Mouse (Mus musculus) forebrain, embryonic 13.5 days (tissue): ENCODE data around the gene Trabd. TPM values are rescaled to one million over a fixed set of nuclear protein-coding genes. Genes with fewer than 3 reads are reported as not detected.

Experiments
- ATAC-seq: fragments of 200-750 bp; cut with Nextera tagmentation; 2 replicates; pipeline ENCODE4 v1.8.0; 2017
- H3K27ac ChIP-seq: fragments of 300-500 bp; sonication (generic); 2 replicates; pipeline ENCODE4 v1.5.1; 2015; ENCODE audit warnings: inconsistent platforms, mild to moderate bottlenecking, moderate library complexity
- H3K27me3 ChIP-seq: fragments of 300-500 bp; sonication (generic); 2 replicates; pipeline ENCODE4 v1.6.1; 2015; ENCODE audit warnings: mild to moderate bottlenecking, inconsistent platforms
- H3K36me3 ChIP-seq: fragments of 300-500 bp; sonication (generic); 2 replicates; pipeline ENCODE4 v1.6.1; 2015; ENCODE audit warnings: mild to moderate bottlenecking, inconsistent platforms; ENCODE audit not compliant: poor library complexity, severe bottlenecking
- H3K4me1 ChIP-seq: fragments of 300-500 bp; sonication (generic); 2 replicates; pipeline ENCODE4 v1.6.1; 2015; ENCODE audit warnings: inconsistent platforms
- H3K4me2 ChIP-seq: fragments of 300-500 bp; sonication (generic); 2 replicates; pipeline ENCODE4 v1.6.1; 2015; ENCODE audit warnings: inconsistent platforms, mild to moderate bottlenecking, moderate library complexity
- H3K4me3 ChIP-seq: fragments of 300-500 bp; sonication (generic); 2 replicates; pipeline ENCODE4 v1.5.1; 2015; ENCODE audit warnings: mild to moderate bottlenecking, inconsistent platforms
- H3K9ac ChIP-seq: fragments of 300-500 bp; sonication (generic); 2 replicates; pipeline ENCODE4 v1.6.1; 2015; ENCODE audit warnings: mild to moderate bottlenecking, inconsistent platforms
- H3K9me3 ChIP-seq: fragments of 300-500 bp; sonication (generic); replicated peaks from 2 replicates; pipeline ENCODE4 v1.6.1; 2016; ENCODE audit warnings: inconsistent platforms
- WGBS: fragments of 180-500 bp; shearing (Covaris S2); methylation state at CpG from one replicate; pipeline ENCODE4 v1.1.7; 2015; 5-methylcytosine and 5-hydroxymethylcytosine counted together
- polyA plus RNA-seq: library from polyadenylated mRNA; unstranded; fragments of >200 nt; fragmentation: Nextera tagmentation; extraction: Ambion mirVana; gene quantifications from 2 replicates; pipeline ENCODE4 v1.2.1, GENCODE M21; 2015

Gene Trabd
- polyA plus RNA-seq, 1 experiment from 2014 or later, result 40.4 TPM

- Histone ChIP-seq H3K27me3 (no peaks in the 10 kb centered on the region), H3K27ac (no peak overlapping the region), H3K36me3 (peaks cover 100% of the 10 kb centered on the region), H3K9ac (no peak overlapping the region), H3K4me1 (no peaks in the 10 kb centered on the region), H3K9me3 (no peaks in the 10 kb centered on the region), H3K4me2 (no peak overlapping the region), H3K4me3 (no peak overlapping the region)
- ATAC-seq, result no peak
- 85% methylated on average over 13 of the region's 13 CpGs for WGBS
These were observed 31.1 kb downstream of the Trabd start for GRCm38 (mm10) chr15:89106073-89106472.

- Histone ChIP-seq H3K4me3 (no peak overlapping the region), H3K4me2 (no peak overlapping the region), H3K9me3 (no peaks in the 10 kb centered on the region), H3K27me3 (no peaks in the 10 kb centered on the region), H3K4me1 (no peaks in the 10 kb centered on the region), H3K9ac (no peak overlapping the region), H3K27ac (no peak overlapping the region), H3K36me3 (peaks cover 100% of the 10 kb centered on the region)
- 94% methylated on average over 1 of the region's 1 CpGs for WGBS
- ATAC-seq, result no peak
These were observed 32.1 kb downstream of the Trabd start for GRCm38 (mm10) chr15:89106976-89107375.

- Histone ChIP-seq H3K4me2 (no peak overlapping the region), H3K36me3 (peaks cover 93% of the 10 kb centered on the region), H3K4me3 (no peak overlapping the region), H3K9ac (no peak overlapping the region), H3K9me3 (no peaks in the 10 kb centered on the region), H3K4me1 (no peaks in the 10 kb centered on the region), H3K27me3 (no peaks in the 10 kb centered on the region), H3K27ac (no peak overlapping the region)
- no peak for ATAC-seq
- 85% methylated on average over 9 of the region's 9 CpGs for WGBS
These were observed 35.2 kb downstream of the Trabd start for GRCm38 (mm10) chr15:89110147-89110546.

- H3K36me3 ChIP-seq, result peaks cover 49% of the 10 kb centered on the region
- no peak overlapping the region for H3K27ac ChIP-seq
- no peaks in the 10 kb centered on the region for H3K27me3 ChIP-seq
- peaks cover 34% of the 10 kb centered on the region for H3K4me1 ChIP-seq
- H3K9ac ChIP-seq, result 0 out of 2 replicates have a peak overlapping the region, but pooled peaks have one; percentile 9
- H3K4me2 ChIP-seq, result no peak overlapping the region
- H3K9me3 ChIP-seq, result no peaks in the 10 kb centered on the region
- H3K4me3 ChIP-seq, result no peak overlapping the region
- ATAC-seq, result no peak
These were observed 43.1 kb downstream of the Trabd start for GRCm38 (mm10) chr15:89118007-89118406.

- peak within 1 kb of the TSS; percentile 92 for H3K4me3 ChIP-seq
- peak within 1 kb of the TSS; percentile 98 for H3K4me2 ChIP-seq
- H3K36me3 ChIP-seq, result peaks cover 22% of the 10 kb centered on the region
- H3K9me3 ChIP-seq, result no peaks in the 10 kb centered on the region
- H3K9ac ChIP-seq, result peak within 1 kb of the TSS; percentile 89
- peak within 1 kb of the TSS; percentile 84 for H3K27ac ChIP-seq
- peaks cover 50% of the 10 kb centered on the region for H3K4me1 ChIP-seq
- WGBS, result under 1% methylated on average over 47 of the region's 47 CpGs
- no peaks in the 10 kb centered on the region for H3K27me3 ChIP-seq
- ATAC-seq, result peak; percentile 89
These were observed 47.9 kb downstream of the Trabd start, which contains the start of gene Tubgcp6 for GRCm38 (mm10) chr15:89122649-89123366. Gene Tubgcp6 (minus strand): TSS chr15:89123112.

- peaks cover 54% of the 10 kb centered on the region for H3K4me1 ChIP-seq
- peak overlapping the region; percentile 89 for H3K9ac ChIP-seq
- peak overlapping the region; percentile 84 for H3K27ac ChIP-seq
- WGBS, result 32% methylated on average over 11 of the region's 11 CpGs
- no peaks in the 10 kb centered on the region for H3K27me3 ChIP-seq
- peak overlapping the region; percentile 92 for H3K4me3 ChIP-seq
- no peaks in the 10 kb centered on the region for H3K9me3 ChIP-seq
- peak; percentile 12; the same call in 1 of the 2 replicates for ATAC-seq
- H3K36me3 ChIP-seq, result peaks cover 22% of the 10 kb centered on the region
- H3K4me2 ChIP-seq, result peak overlapping the region; percentile 98
These were observed 48.7 kb downstream of the Trabd start for GRCm38 (mm10) chr15:89123595-89123994.

- H3K36me3 ChIP-seq, result peaks cover 17% of the 10 kb centered on the region
- no peak overlapping the region for H3K27ac ChIP-seq
- no peak for ATAC-seq
- 98% methylated on average over 3 of the region's 3 CpGs for WGBS
- H3K9ac ChIP-seq, result no peak overlapping the region
- no peaks in the 10 kb centered on the region for H3K9me3 ChIP-seq
- H3K4me3 ChIP-seq, result no peak overlapping the region
- H3K4me2 ChIP-seq, result 0 out of 2 replicates have a peak overlapping the region, but pooled peaks have one; percentile 98
- no peaks in the 10 kb centered on the region for H3K27me3 ChIP-seq
- peaks cover 57% of the 10 kb centered on the region for H3K4me1 ChIP-seq
These were observed 49.4 kb downstream of the Trabd start for GRCm38 (mm10) chr15:89124312-89124711.

GRCm38 (mm10) chr15:89125351-89125750 lies 50.4 kb downstream of the Trabd start:
- Histone ChIP-seq H3K4me3 (no peak overlapping the region), H3K4me2 (no peak overlapping the region), H3K4me1 (peaks cover 47% of the 10 kb centered on the region), H3K27me3 (no peaks in the 10 kb centered on the region), H3K36me3 (peaks cover 10% of the 10 kb centered on the region; the same call in 1 of the 2 replicates), H3K27ac (no peak overlapping the region), H3K9ac (no peak overlapping the region), H3K9me3 (no peaks in the 10 kb centered on the region)
- WGBS, result 92% methylated on average over 9 of the region's 9 CpGs
- ATAC-seq, result no peak

GRCm38 (mm10) chr15:89126622-89127021 lies 51.7 kb downstream of the Trabd start:
- ATAC-seq, result no peak
- WGBS, result 92% methylated on average over 8 of the region's 8 CpGs
- Histone ChIP-seq H3K4me2 (no peak overlapping the region), H3K27me3 (no peaks in the 10 kb centered on the region), H3K4me1 (peaks cover 34% of the 10 kb centered on the region), H3K9me3 (no peaks in the 10 kb centered on the region), H3K36me3 (peaks cover 15% of the 10 kb centered on the region; the same call in 1 of the 2 replicates), H3K9ac (no peak overlapping the region), H3K27ac (no peak overlapping the region), H3K4me3 (no peak overlapping the region)

GRCm38 (mm10) chr15:89127364-89127940 lies 52.5 kb downstream of the Trabd start:
- H3K4me3 ChIP-seq, result peak overlapping the region; percentile 61
- no peaks in the 10 kb centered on the region for H3K9me3 ChIP-seq
- peaks cover 26% of the 10 kb centered on the region for H3K4me1 ChIP-seq
- H3K27ac ChIP-seq, result no peak overlapping the region
- ATAC-seq, result no peak
- peak overlapping the region; percentile 78 for H3K4me2 ChIP-seq
- WGBS, result 89% methylated on average over 8 of the region's 8 CpGs
- H3K9ac ChIP-seq, result peak overlapping the region; percentile 67
- H3K36me3 ChIP-seq, result peaks cover 18% of the 10 kb centered on the region; the same call in 1 of the 2 replicates
- no peaks in the 10 kb centered on the region for H3K27me3 ChIP-seq

GRCm38 (mm10) chr15:89128382-89129350 lies 53.7 kb downstream of the Trabd start, which contains the start of gene Hdac10:
Gene Hdac10 (minus strand): TSS chr15:89128700.
- peak within 1 kb of the TSS; percentile 67 for H3K9ac ChIP-seq
- WGBS, result 3% methylated on average over 36 of the region's 36 CpGs
- H3K36me3 ChIP-seq, result peaks cover 18% of the 10 kb centered on the region; the same call in 1 of the 2 replicates
- peak within 1 kb of the TSS; percentile 61 for H3K4me3 ChIP-seq
- ATAC-seq, result peak; percentile 89
- H3K9me3 ChIP-seq, result no peaks in the 10 kb centered on the region
- H3K27me3 ChIP-seq, result no peaks in the 10 kb centered on the region
- H3K4me1 ChIP-seq, result peaks cover 20% of the 10 kb centered on the region
- peak within 1 kb of the TSS; percentile 78 for H3K4me2 ChIP-seq
- peak within 1 kb of the TSS; percentile 67 for H3K27ac ChIP-seq
